8 mouse cellular contexts compared by ENCODE assay signal in the genomic region with DNA sequence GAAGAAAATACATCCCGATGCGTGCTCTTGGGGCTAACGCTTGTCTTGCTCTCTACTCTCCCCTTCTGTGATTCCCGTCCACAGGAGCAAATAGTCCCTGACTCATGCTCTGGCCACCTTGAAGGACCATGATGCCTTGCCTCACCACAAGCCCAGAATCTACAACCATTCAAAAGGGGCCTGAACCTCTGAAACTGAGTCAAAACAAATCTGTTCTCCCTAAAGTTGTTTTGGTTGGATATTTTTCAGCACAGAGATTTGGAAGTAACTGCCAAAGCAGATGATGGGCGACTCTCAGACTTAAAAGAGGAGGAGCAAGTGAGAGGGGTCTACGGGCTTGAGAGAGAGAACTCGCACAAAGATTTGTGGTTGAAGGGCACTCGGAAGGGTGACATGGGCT. TPM values are rescaled to one million over a fixed set of nuclear protein-coding genes. Genes with fewer than 3 reads are reported as not detected.
A peak's percentile ranks its signal among the peaks of the same experiment; 100 is the strongest.
DNase-seq lines count a peak whose midpoint lies in the region; ATAC-seq and TF ChIP-seq lines count a peak whose summit lies in the region.

No protein-coding gene starts in this region.

- H3K4me2 ChIP-seq in hindbrain, embryonic 16.5 days (ENCODE audit: low read length): peak overlapping the region; percentile 85
- H3K4me2 ChIP-seq in midbrain, embryonic 16.5 days (ENCODE audit: low read length): peak overlapping the region; percentile 88

- H3K27me3 ChIP-seq in testis, adult 2 months (ENCODE audit: control insufficient read depth, insufficient read depth, low read length): no peaks in the 10 kb centered on the region
- H3K27me3 ChIP-seq in hindbrain, embryonic 16.5 days (replicated peaks; ENCODE audit: control insufficient read depth, insufficient read depth, low read length): no peaks in the 10 kb centered on the region
- H3K27me3 ChIP-seq in midbrain, embryonic 16.5 days (ENCODE audit: control insufficient read depth, insufficient read depth, low read depth, low read length): no peaks in the 10 kb centered on the region

- WGBS in hindbrain, embryonic 16.5 days: 17% methylated on average over 8 of the region's 8 CpGs
- WGBS in midbrain, embryonic 16.5 days: 20% methylated on average over 8 of the region's 8 CpGs

- peak overlapping the region; percentile 73 for H3K9ac ChIP-seq in hindbrain, embryonic 16.5 days (ENCODE audit: low read depth, low read length)
- peak overlapping the region; percentile 92 for H3K9ac ChIP-seq in midbrain, embryonic 16.5 days (ENCODE audit: low read depth, low read length)

- no peak for TF ChIP-seq POLR2A in testis, adult 2 months (IDR thresholded peaks at IDR 0.05; ENCODE audit: control insufficient read depth, low read depth, low read length)

- no peaks in the 10 kb centered on the region for H3K9me3 ChIP-seq in hindbrain, embryonic 16.5 days (ENCODE audit: control insufficient read depth, low read length)
- H3K9me3 ChIP-seq in midbrain, embryonic 16.5 days (replicated peaks; ENCODE audit: control insufficient read depth, low read length, poor library complexity, severe bottlenecking): no peaks in the 10 kb centered on the region

- ATAC-seq in hindbrain, embryonic 16.5 days: no peak
- no peak for ATAC-seq in midbrain, embryonic 16.5 days

- no peaks in the 10 kb centered on the region for H3K36me3 ChIP-seq in testis, adult 2 months (ENCODE audit: control insufficient read depth, insufficient read depth, low read length)
- no peaks in the 10 kb centered on the region for H3K36me3 ChIP-seq in hindbrain, embryonic 16.5 days (ENCODE audit: control insufficient read depth, insufficient read depth, low read length)
- no peaks in the 10 kb centered on the region for H3K36me3 ChIP-seq in midbrain, embryonic 16.5 days (ENCODE audit: control insufficient read depth, insufficient read depth, low read length)

- H3K4me1 ChIP-seq in testis, adult 2 months (ENCODE audit: control insufficient read depth, insufficient read depth, low read length): peaks cover 3% of the 10 kb centered on the region
- peaks cover 17% of the 10 kb centered on the region for H3K4me1 ChIP-seq in hindbrain, embryonic 16.5 days (ENCODE audit: control insufficient read depth, insufficient read depth, low read depth, low read length)
- H3K4me1 ChIP-seq in midbrain, embryonic 16.5 days (ENCODE audit: control insufficient read depth, insufficient read depth, low read length): peaks cover 24% of the 10 kb centered on the region

- H3K27ac ChIP-seq in testis, adult 2 months (ENCODE audit: control insufficient read depth, insufficient read depth, low read depth, low read length): peak overlapping the region; percentile 82
- peak overlapping the region; percentile 58 for H3K27ac ChIP-seq in hindbrain, embryonic 16.5 days (ENCODE audit: low read depth, low read length)
- H3K27ac ChIP-seq in midbrain, embryonic 16.5 days (ENCODE audit: low read length): peak overlapping the region; percentile 58; the same call in 1 of the 2 replicates

- intact Hi-C loops in left cerebral cortex, postnatal 4 days (cut with DNase I): no loop called here

- no peak for TF ChIP-seq CTCF in testis, adult 2 months (IDR thresholded peaks at IDR 0.05; ENCODE audit: control insufficient read depth, insufficient read depth, insufficient replicate concordance, low read depth, low read length)

- peak overlapping the region; percentile 86 for H3K4me3 ChIP-seq in testis, adult 2 months (ENCODE audit: control insufficient read depth, low read depth, low read length)
- peak overlapping the region; percentile 75 for H3K4me3 ChIP-seq in hindbrain, embryonic 16.5 days (ENCODE audit: low read length)
- peak overlapping the region; percentile 60 for H3K4me3 ChIP-seq in midbrain, embryonic 16.5 days (ENCODE audit: low read depth, low read length)

- peak; percentile 12 for DNase-seq in cerebellum, adult 11-12 months
- DNase-seq in cerebellum, adult 11 months: no peak
- DNase-seq in testis, postnatal 10 days (ENCODE audit: low spot score): no peak
- no peak for DNase-seq in left cerebral cortex, postnatal 4 days
- no peak for DNase-seq in kidney, postnatal 25 days

RNA-seq across cellular contexts. Expression of a gene that starts 0.5 kb away (rescaled TPM):
- polyA plus RNA-seq in testis, adult 2 months (2012; rRNA removed): 22.8 and 26.8 TPM in 2 replicates
- 106 and 115 TPM in 2 replicates for polyA plus RNA-seq in hindbrain, embryonic 16.5 days (2015; fragmentation: Nextera tagmentation; extraction: Ambion mirVana)
- polyA plus RNA-seq in midbrain, embryonic 16.5 days (2015; fragmentation: Nextera tagmentation; extraction: Ambion mirVana): 99.7 and 103 TPM in 2 replicates
- 10 to 100 TPM; 50.6 to 52.4 TPM for total RNA-seq in left cerebral cortex, postnatal 4 days (2021)

RNA-seq across cellular contexts. Expression of a gene that starts 0.6 kb away (rescaled TPM):
- polyA plus RNA-seq in testis, adult 2 months (2012; rRNA removed): 8.2 and 9.6 TPM in 2 replicates
- 47.6 and 55.2 TPM in 2 replicates for polyA plus RNA-seq in hindbrain, embryonic 16.5 days (2015; fragmentation: Nextera tagmentation; extraction: Ambion mirVana)
- polyA plus RNA-seq in midbrain, embryonic 16.5 days (2015; fragmentation: Nextera tagmentation; extraction: Ambion mirVana): 59.7 and 65.8 TPM in 2 replicates
- 10 to 100 TPM; 37.5 to 42.5 TPM for total RNA-seq in left cerebral cortex, postnatal 4 days (2021)

RNA-seq across cellular contexts. Expression of a gene that starts 26.7 kb away (rescaled TPM):
- not detected in 2 replicates for polyA plus RNA-seq in testis, adult 2 months (2012; rRNA removed)
- 0.80 and 0.84 TPM in 2 replicates for polyA plus RNA-seq in hindbrain, embryonic 16.5 days (2015; fragmentation: Nextera tagmentation; extraction: Ambion mirVana)
- polyA plus RNA-seq in midbrain, embryonic 16.5 days (2015; fragmentation: Nextera tagmentation; extraction: Ambion mirVana): 0.20 and 0.51 TPM in 2 replicates
- 1 to 10 TPM; 1.9 to 2.0 TPM for total RNA-seq in left cerebral cortex, postnatal 4 days (2021)
